Comparison of ENCODE assay signal across 31 mouse cellular contexts in the genomic region with DNA sequence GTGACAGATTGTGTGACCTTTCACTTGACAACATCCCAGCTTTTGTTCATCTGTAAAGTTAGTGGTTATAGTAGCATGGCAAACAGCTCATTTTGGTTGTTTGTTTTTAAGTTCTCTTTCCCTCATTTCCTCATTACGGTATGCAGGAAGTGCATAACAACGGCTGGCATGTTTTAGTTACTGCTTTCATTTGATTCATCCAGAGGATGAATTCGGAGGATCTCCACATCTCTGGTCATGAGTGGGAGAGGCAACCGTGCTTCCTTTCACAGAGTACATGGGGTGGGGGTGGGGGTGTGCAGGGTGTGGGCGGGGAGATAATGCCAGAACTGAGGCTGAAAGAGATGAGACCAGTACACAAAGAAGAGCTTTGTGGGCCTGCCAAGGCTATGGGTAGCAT. TPM values are rescaled to one million over a fixed set of nuclear protein-coding genes. Genes with fewer than 3 reads are reported as not detected.
DNase-seq lines count a peak whose midpoint lies in the region; ATAC-seq lines count a peak whose summit lies in the region.
"Had no signal": no experiment of that assay in that cellular context is flagged by ENCODE, and none has a peak within 500 bp of the region (broad histone marks: within the 10 kb centered on the region; RNA-seq: fewer than 3 reads in every experiment).

No protein-coding gene starts in this region.

- H3K27ac ChIP-seq in heart, embryonic 15.5 days: no peak overlapping the region
- H3K27ac ChIP-seq in heart, embryonic 10.5 days: no peak overlapping the region
- no peak overlapping the region for H3K27ac ChIP-seq in kidney, embryonic 14.5 days (ENCODE audit: low read depth, low read length)
- H3K27ac ChIP-seq: embryonic facial prominence, embryonic 12.5 days; gastrocnemius, adult 2 months; hindbrain, embryonic 15.5 days; liver, embryonic 14.5 days; macrophage; neural tube, embryonic 12.5 days; stomach, embryonic 15.5 days had no signal

- H3K9me3 ChIP-seq in heart, embryonic 15.5 days (replicated peaks): no peaks in the 10 kb centered on the region
- H3K9me3 ChIP-seq in heart, embryonic 10.5 days: no peaks in the 10 kb centered on the region
- no peaks in the 10 kb centered on the region for H3K9me3 ChIP-seq in kidney, embryonic 14.5 days (ENCODE audit: control insufficient read depth, low read length)
- H3K9me3 ChIP-seq: embryonic facial prominence, embryonic 12.5 days; hindbrain, embryonic 15.5 days; neural tube, embryonic 12.5 days; stomach, embryonic 15.5 days had no signal

- H3K36me3 ChIP-seq in heart, embryonic 15.5 days: no peaks in the 10 kb centered on the region
- H3K36me3 ChIP-seq in heart, embryonic 10.5 days: no peaks in the 10 kb centered on the region
- no peaks in the 10 kb centered on the region for H3K36me3 ChIP-seq in kidney, embryonic 14.5 days (ENCODE audit: control insufficient read depth, insufficient read depth, low read length)
- H3K36me3 ChIP-seq: embryonic facial prominence, embryonic 12.5 days; hindbrain, embryonic 15.5 days; neural tube, embryonic 12.5 days; stomach, embryonic 15.5 days had no signal

- no peak overlapping the region for H3K4me3 ChIP-seq in heart, embryonic 15.5 days
- H3K4me3 ChIP-seq in heart, embryonic 10.5 days: no peak overlapping the region
- H3K4me3 ChIP-seq in kidney, embryonic 14.5 days (ENCODE audit: low read length): no peak overlapping the region
- H3K4me3 ChIP-seq: embryonic facial prominence, embryonic 12.5 days; gastrocnemius, adult 2 months; hindbrain, embryonic 15.5 days; myocyte; neural tube, embryonic 12.5 days; stomach, embryonic 15.5 days had no signal

- 0 out of 2 replicates have a peak, but pooled peaks have one; percentile 27 for ATAC-seq in heart, embryonic 15.5 days (replicated peaks; ENCODE audit: insufficient number of reproducible peaks, insufficient read depth, low FRiP score, low read depth)
- ATAC-seq in CD4-positive, CD25-positive, alpha-beta regulatory T cell, adult 4 months: peak; percentile 60
- peak; percentile 13; the same call in 1 of the 2 replicates for ATAC-seq in megakaryocyte, adult 5-6 weeks (ENCODE audit: poor library complexity, severe bottlenecking)
- no peak for ATAC-seq in kidney, embryonic 14.5 days (ENCODE audit: low FRiP score, low TSS enrichment)
- ATAC-seq: forebrain, embryonic 14.5 days; intestine, embryonic 16.5 days had no signal

- H3K4me2 ChIP-seq in heart, embryonic 15.5 days: no peak overlapping the region
- no peak overlapping the region for H3K4me2 ChIP-seq in kidney, embryonic 14.5 days (replicated peaks; ENCODE audit: low read depth, low read length)
- H3K4me2 ChIP-seq: embryonic facial prominence, embryonic 12.5 days; hindbrain, embryonic 15.5 days; neural tube, embryonic 12.5 days; stomach, embryonic 15.5 days had no signal

- DNase-seq in heart, embryonic 10.5 days (ENCODE audit: low spot score): no peak
- DNase-seq in brain, adult 2 months (ENCODE audit: low read depth, low spot score): peak; percentile 49
- no peak for DNase-seq in layer of hippocampus, postnatal 10 days (ENCODE audit: low spot score in 2 of 2)
- DNase-seq: adrenal gland, adult 2 months; cerebellum, adult 9-10 months; cerebellum, postnatal 36 days; embryo, embryonic 11 days; gastrocnemius, adult 2 months; gastrocnemius, postnatal 36 days; heart, postnatal 10 days; kidney, adult 8-10 months; kidney, postnatal 10 days; liver; lung, adult 2 months; lung, postnatal 10 days; midbrain, embryonic 14.5 days; right cerebral cortex, postnatal 25 days; thymus, adult 2 months had no signal

- H3K4me1 ChIP-seq in heart, embryonic 15.5 days (replicated peaks): peaks cover 7% of the 10 kb centered on the region; the same call in 1 of the 2 replicates
- peaks cover 3% of the 10 kb centered on the region; the same call in 1 of the 2 replicates for H3K4me1 ChIP-seq in heart, embryonic 10.5 days
- no peaks in the 10 kb centered on the region for H3K4me1 ChIP-seq in kidney, embryonic 14.5 days (ENCODE audit: control insufficient read depth, insufficient read depth, low read length)
- H3K4me1 ChIP-seq: embryonic facial prominence, embryonic 12.5 days; hindbrain, embryonic 15.5 days; neural tube, embryonic 12.5 days; stomach, embryonic 15.5 days had no signal

- no peaks in the 10 kb centered on the region for H3K27me3 ChIP-seq in heart, embryonic 15.5 days
- H3K27me3 ChIP-seq in heart, embryonic 10.5 days (ENCODE audit: insufficient read depth, poor library complexity, severe bottlenecking): no peaks in the 10 kb centered on the region
- H3K27me3 ChIP-seq in kidney, embryonic 14.5 days (ENCODE audit: control insufficient read depth, insufficient read depth, low read length): no peaks in the 10 kb centered on the region
- H3K27me3 ChIP-seq: embryonic facial prominence, embryonic 12.5 days; hindbrain, embryonic 15.5 days; neural tube, embryonic 12.5 days; stomach, embryonic 15.5 days had no signal

- no peak overlapping the region for H3K9ac ChIP-seq in heart, embryonic 15.5 days
- no peak overlapping the region for H3K9ac ChIP-seq in kidney, embryonic 14.5 days (ENCODE audit: low read depth, low read length)
- H3K9ac ChIP-seq: embryonic facial prominence, embryonic 12.5 days; hindbrain, embryonic 15.5 days; liver, embryonic 14.5 days; neural tube, embryonic 12.5 days; stomach, embryonic 15.5 days had no signal

- WGBS in heart, embryonic 15.5 days: 60% methylated on average over 5 of the region's 5 CpGs
- WGBS in heart, embryonic 10.5 days: 66% methylated on average over 5 of the region's 5 CpGs
- WGBS in kidney, embryonic 14.5 days: 60% methylated on average over 5 of the region's 5 CpGs

RNA-seq across cellular contexts. Expression of gene Nt5e, which starts 19.9 kb away (rescaled TPM):
- polyA plus RNA-seq in heart, embryonic 15.5 days (2015; fragmentation: Nextera tagmentation; extraction: Ambion mirVana): 4.4 and 5.0 TPM in 2 replicates
- 1.9 and 2.4 TPM in 2 replicates for polyA plus RNA-seq in heart, embryonic 10.5 days (2016; fragmentation: Nextera tagmentation; extraction: Ambion mirVana)
- 100 to 1,000 TPM; 231 to 300 TPM for polyA plus RNA-seq in CD4-positive, CD25-positive, alpha-beta regulatory T cell, adult 4 months (2017; shearing (Covaris generic))
- 3.8 and 7.4 TPM in 2 replicates for total RNA-seq in megakaryocyte, adult 5-6 weeks (2015)
- 6.2 and 9.0 TPM in 2 replicates for total RNA-seq in megakaryocyte, adult 5-6 weeks (2017)
- polyA plus RNA-seq in kidney, embryonic 14.5 days (2014; fragmentation: Nextera tagmentation; extraction: Ambion mirVana): 0.17 and 1.7 TPM in 2 replicates
- 1 to 10 TPM; 3.8 to 4.6 TPM for total RNA-seq in layer of hippocampus, postnatal 10 days (2021)

Comparison
In these comparisons a context has a peak if more than half of its experiments do, and no peak if none do; other contexts are left out.
1. RNA of gene Nt5e, which starts 19.9 kb away (polyA plus RNA-seq): 231 to 300 TPM in CD4-positive, CD25-positive, alpha-beta regulatory T cell, adult 4 months; 4.4 to 5.0 TPM in heart, embryonic 15.5 days, 1.9 to 2.4 TPM in heart, embryonic 10.5 days and 0.17 to 1.7 TPM in kidney, embryonic 14.5 days; every median in the first group is over 10 times any median in the second.